Mouse (Mus musculus) MEL (cell line): ENCODE results near the gene Flt3l. TPM values are rescaled to one million over a fixed set of nuclear protein-coding genes. Genes with fewer than 3 reads are reported as not detected.

ENCODE experiments used
- DNase-seq: peaks from one replicate; pipeline ENCODE4 v3.0.0; 2011; ENCODE audit warnings: low read depth, low spot score
- H3K27ac ChIP-seq: 2 replicates; pipeline ENCODE4 v1.5.1; 2012; ENCODE audit warnings: low read depth, mild to moderate bottlenecking, control low read depth, low read length, moderate library complexity; ENCODE audit not compliant: control insufficient read depth
- H3K27me3 ChIP-seq, 2 experiments: fragments of 150-350 bp in 1 of 2; sonication (generic) in 1 of 2; 2 replicates each; pipeline ENCODE4 v1.6.1; 2012; ENCODE audit warnings: low read length in 2 of 2, mild to moderate bottlenecking in 2 of 2, improper control_type of control experiment in 1 of 2, moderate library complexity in 1 of 2; ENCODE audit not compliant: insufficient read depth in 2 of 2, control insufficient read depth in 1 of 2
- H3K36me3 ChIP-seq, 2 experiments: 2 replicates each; pipeline ENCODE4 v1.6.1; 2012 to 2014; ENCODE audit warnings: low read length in 2 of 2, improper control_type of control experiment in 1 of 2, inconsistent platforms in 1 of 2, mild to moderate bottlenecking in 1 of 2; ENCODE audit not compliant: insufficient read depth in 2 of 2, control insufficient read depth in 1 of 2
- H3K4me1 ChIP-seq, 2 experiments: fragments of 150-350 bp in 1 of 2; sonication (generic) in 1 of 2; 2 replicates each; pipeline ENCODE4 v1.6.1; 2012; ENCODE audit warnings: low read length in 2 of 2, improper control_type of control experiment in 1 of 2, mild to moderate bottlenecking in 1 of 2; ENCODE audit not compliant: insufficient read depth in 2 of 2, control insufficient read depth in 1 of 2
- H3K4me3 ChIP-seq, 2 experiments: fragments of 150-350 bp in 1 of 2; sonication (generic) in 1 of 2; 2 replicates each; pipeline ENCODE4 v1.5.1; 2012; ENCODE audit warnings: low read depth in 2 of 2, low read length in 2 of 2, mild to moderate bottlenecking in 2 of 2, moderate library complexity in 2 of 2, control low read depth in 1 of 2, improper control_type of control experiment in 1 of 2; ENCODE audit not compliant: control insufficient read depth in 1 of 2, insufficient read depth in 1 of 2
- H3K79me2 ChIP-seq: 2 replicates; pipeline ENCODE4 v1.6.1; 2012; ENCODE audit warnings: mild to moderate bottlenecking, low read length, moderate library complexity; ENCODE audit not compliant: control insufficient read depth, poor library complexity, insufficient read depth
- H3K9ac ChIP-seq: 2 replicates; pipeline ENCODE4 v1.6.1; 2012; ENCODE audit warnings: low read depth, mild to moderate bottlenecking, control low read depth, low read length, moderate library complexity; ENCODE audit not compliant: control insufficient read depth, poor library complexity, severe bottlenecking
- H3K9me3 ChIP-seq: fragments of 150-350 bp; sonication (generic); replicated peaks from 2 replicates; pipeline ENCODE4 v1.6.1; 2012; ENCODE audit warnings: mild to moderate bottlenecking, low read length, improper control_type of control experiment, moderate library complexity; ENCODE audit not compliant: insufficient read depth
- BHLHE40 ChIP-seq: IDR thresholded peaks from 2 replicates; pipeline ENCODE4 v1.6.1; 2012; ENCODE audit warnings: low read depth, mild to moderate bottlenecking, inconsistent platforms, low read length, improper control_type of control experiment, borderline replicate concordance
- CHD1 ChIP-seq: IDR thresholded peaks from 2 replicates; pipeline ENCODE4 v1.6.1; 2012; ENCODE audit warnings: low read depth, mild to moderate bottlenecking, inconsistent platforms, low read length, improper control_type of control experiment
- CHD2 ChIP-seq: IDR thresholded peaks from 2 replicates; pipeline ENCODE4 v1.6.1; 2011; ENCODE audit warnings: low read length, improper control_type of control experiment
- CTCF ChIP-seq, 3 experiments: IDR thresholded peaks in 2 of 3; conservative IDR thresholded peaks in 1 of 3; 2 replicates each; pipeline ENCODE4 v1.5.1; 2011 to 2012; ENCODE audit warnings: low read length in 3 of 3, low read depth in 2 of 3, mild to moderate bottlenecking in 2 of 3, improper control_type of control experiment in 1 of 3, inconsistent platforms in 1 of 3, mixed read lengths in 1 of 3, moderate library complexity in 1 of 3; ENCODE audit not compliant: control insufficient read depth in 1 of 3, insufficient read depth in 1 of 3, poor library complexity in 1 of 3, severe bottlenecking in 1 of 3
- E2F4 ChIP-seq: IDR thresholded peaks from 2 replicates; pipeline ENCODE4 v1.6.1; 2011; ENCODE audit warnings: low read depth, low read length, improper control_type of control experiment, borderline replicate concordance
- ELF1 ChIP-seq: IDR thresholded peaks from 2 replicates; pipeline ENCODE4 v1.6.1; 2014; ENCODE audit warnings: low read depth, mild to moderate bottlenecking, inconsistent platforms, low read length, improper control_type of control experiment, moderate library complexity
- ETS1 ChIP-seq: IDR thresholded peaks from 2 replicates; pipeline ENCODE4 v1.6.1; 2012; ENCODE audit warnings: low read depth, mild to moderate bottlenecking, inconsistent platforms, low read length, improper control_type of control experiment, moderate library complexity
- GATA1 ChIP-seq: IDR thresholded peaks from 2 replicates; pipeline ENCODE4 v1.6.1; 2011; ENCODE audit warnings: low read depth, low read length, improper control_type of control experiment
- HCFC1 ChIP-seq: IDR thresholded peaks from 2 replicates; pipeline ENCODE4 v1.6.1; 2012; ENCODE audit warnings: low read depth, mild to moderate bottlenecking, inconsistent platforms, low read length, improper control_type of control experiment, moderate library complexity
- JUND ChIP-seq: IDR thresholded peaks from 2 replicates; pipeline ENCODE4 v1.6.1; 2011; ENCODE audit warnings: low read depth, mild to moderate bottlenecking, improper control_type of control experiment, low read length
- KAT2A ChIP-seq: conservative IDR thresholded peaks from 2 replicates; pipeline ENCODE4 v1.6.1; 2012; ENCODE audit warnings: low read depth, low read length, improper control_type of control experiment, inconsistent platforms
- MAFK ChIP-seq: IDR thresholded peaks from 2 replicates; pipeline ENCODE4 v1.6.1; 2011; ENCODE audit warnings: low read depth, mild to moderate bottlenecking, low read length, improper control_type of control experiment, borderline replicate concordance
- MAX ChIP-seq: IDR thresholded peaks from 2 replicates; pipeline ENCODE4 v1.6.1; 2011; ENCODE audit warnings: low read length, improper control_type of control experiment
- MAZ ChIP-seq: IDR thresholded peaks from 2 replicates; pipeline ENCODE4 v1.6.1; 2012; ENCODE audit warnings: low read depth, mild to moderate bottlenecking, inconsistent platforms, low read length, improper control_type of control experiment
- MEF2A ChIP-seq: IDR thresholded peaks from 2 replicates; pipeline ENCODE4 v1.6.1; 2014; ENCODE audit warnings: low read depth, mild to moderate bottlenecking, inconsistent platforms, low read length, improper control_type of control experiment; ENCODE audit not compliant: poor library complexity, insufficient replicate concordance, severe bottlenecking; ENCODE audit errors: extremely low read depth
- MXI1 ChIP-seq: IDR thresholded peaks from 2 replicates; pipeline ENCODE4 v1.6.1; 2011; ENCODE audit warnings: mild to moderate bottlenecking, low read depth, low read length, improper control_type of control experiment
- MYC ChIP-seq: IDR thresholded peaks from 2 replicates; pipeline ENCODE4 v1.6.1; 2011; ENCODE audit warnings: low read depth, mild to moderate bottlenecking, low read length, improper control_type of control experiment, moderate library complexity
- NELFE ChIP-seq: IDR thresholded peaks from 2 replicates; pipeline ENCODE4 v1.6.1; 2011; ENCODE audit warnings: low read depth, low read length, improper control_type of control experiment
- NRF1 ChIP-seq: IDR thresholded peaks from 2 replicates; pipeline ENCODE4 v1.6.1; 2014; ENCODE audit warnings: low read depth, mild to moderate bottlenecking, inconsistent platforms, low read length, improper control_type of control experiment, moderate library complexity; ENCODE audit not compliant: poor library complexity, insufficient read depth, severe bottlenecking
- POLR2A ChIP-seq, 2 experiments: IDR thresholded peaks; 2 replicates each; pipeline ENCODE4 v1.6.1; 2011 to 2012; ENCODE audit warnings: low read length in 2 of 2, mild to moderate bottlenecking in 2 of 2, control low read depth in 1 of 2, improper control_type of control experiment in 1 of 2, low read depth in 1 of 2, moderate library complexity in 1 of 2; ENCODE audit not compliant: control insufficient read depth in 1 of 2, insufficient read depth in 1 of 2, poor library complexity in 1 of 2
- POLR2AphosphoS2 ChIP-seq: IDR thresholded peaks from 2 replicates; pipeline ENCODE4 v1.6.1; 2011; ENCODE audit warnings: low read length, improper control_type of control experiment
- RAD21 ChIP-seq: IDR thresholded peaks from 2 replicates; pipeline ENCODE4 v1.6.1; 2011; ENCODE audit warnings: mild to moderate bottlenecking, low read depth, low read length, improper control_type of control experiment
- RCOR1 ChIP-seq: IDR thresholded peaks from 2 replicates; pipeline ENCODE4 v1.6.1; 2012; ENCODE audit warnings: low read depth, mild to moderate bottlenecking, inconsistent platforms, low read length, improper control_type of control experiment
- SIN3A ChIP-seq: IDR thresholded peaks from 2 replicates; pipeline ENCODE4 v1.6.1; 2012; ENCODE audit warnings: low read length, improper control_type of control experiment, inconsistent platforms
- SMC3 ChIP-seq: IDR thresholded peaks from 2 replicates; pipeline ENCODE4 v1.6.1; 2011; ENCODE audit warnings: low read depth, low read length, improper control_type of control experiment
- TAL1 ChIP-seq: IDR thresholded peaks from 2 replicates; pipeline ENCODE4 v1.6.1; 2012; ENCODE audit warnings: mild to moderate bottlenecking, inconsistent platforms, low read length, moderate library complexity, mixed read lengths
- TBP ChIP-seq: IDR thresholded peaks from 2 replicates; pipeline ENCODE4 v1.8.0; 2011; ENCODE audit warnings: low read depth, low read length, improper control_type of control experiment
- TCF12 ChIP-seq: IDR thresholded peaks from 2 replicates; pipeline ENCODE4 v1.6.1; 2014; ENCODE audit warnings: low read depth, mild to moderate bottlenecking, inconsistent platforms, low read length, improper control_type of control experiment, moderate library complexity
- UBTF ChIP-seq: IDR thresholded peaks from 2 replicates; pipeline ENCODE4 v1.6.1; 2012; ENCODE audit warnings: low read depth, mild to moderate bottlenecking, inconsistent platforms, low read length, improper control_type of control experiment, moderate library complexity, borderline replicate concordance; ENCODE audit not compliant: insufficient read depth
- USF1 ChIP-seq: IDR thresholded peaks from 2 replicates; pipeline ENCODE4 v1.6.1; 2014; ENCODE audit warnings: low read depth, mild to moderate bottlenecking, inconsistent platforms, low read length, improper control_type of control experiment, moderate library complexity
- USF2 ChIP-seq, 2 experiments: IDR thresholded peaks; 2 replicates each; pipeline ENCODE4 v1.6.1; 2011 to 2012; ENCODE audit warnings: improper control_type of control experiment in 2 of 2, low read length in 2 of 2, borderline replicate concordance in 1 of 2, inconsistent platforms in 1 of 2, low read depth in 1 of 2, mild to moderate bottlenecking in 1 of 2; ENCODE audit not compliant: insufficient read depth in 1 of 2
- ZC3H11A ChIP-seq: IDR thresholded peaks from 2 replicates; pipeline ENCODE4 v1.6.1; 2012; ENCODE audit warnings: low read depth, mild to moderate bottlenecking, inconsistent platforms, low read length, improper control_type of control experiment
- ZKSCAN1 ChIP-seq: IDR thresholded peaks from 2 replicates; pipeline ENCODE4 v1.6.1; 2012; ENCODE audit warnings: low read depth, mild to moderate bottlenecking, inconsistent platforms, low read length, improper control_type of control experiment, moderate library complexity
- ZMIZ1 ChIP-seq: IDR thresholded peaks from 2 replicates; pipeline ENCODE4 v1.6.1; 2012; ENCODE audit warnings: low read depth, mild to moderate bottlenecking, inconsistent platforms, low read length, improper control_type of control experiment, moderate library complexity
- ZNF384 ChIP-seq: IDR thresholded peaks from 2 replicates; pipeline ENCODE4 v1.6.1; 2012; ENCODE audit warnings: low read depth, mild to moderate bottlenecking, inconsistent platforms, low read length, improper control_type of control experiment
- polyA plus RNA-seq, 2 experiments: library from polyadenylated mRNA; stranded (reverse) in 1 of 2; unstranded in 1 of 2; fragments of >175 nt in 1 of 2; fragments of >200 nt in 1 of 2; gene quantifications; 2 replicates each; pipeline versions ENCODE4 v1.2.1 to v1.2.4; 2012; ENCODE audit warnings: low replicate concordance in 2 of 2, low read depth in 1 of 2; ENCODE audit not compliant: insufficient read length in 2 of 2, insufficient read depth in 1 of 2, missing spikeins in 1 of 2
- total RNA-seq: library from RNA; depleted of rRNA; stranded (reverse); fragments of 300-350 nt; gene quantifications from 2 replicates; pipeline ENCODE4 v1.2.3, GENCODE M21; 2012

Gene Flt3l
- total and polyA plus RNA-seq, 3 experiments, result 13.0 to 35.4 TPM; not detected in 1

DNA sequence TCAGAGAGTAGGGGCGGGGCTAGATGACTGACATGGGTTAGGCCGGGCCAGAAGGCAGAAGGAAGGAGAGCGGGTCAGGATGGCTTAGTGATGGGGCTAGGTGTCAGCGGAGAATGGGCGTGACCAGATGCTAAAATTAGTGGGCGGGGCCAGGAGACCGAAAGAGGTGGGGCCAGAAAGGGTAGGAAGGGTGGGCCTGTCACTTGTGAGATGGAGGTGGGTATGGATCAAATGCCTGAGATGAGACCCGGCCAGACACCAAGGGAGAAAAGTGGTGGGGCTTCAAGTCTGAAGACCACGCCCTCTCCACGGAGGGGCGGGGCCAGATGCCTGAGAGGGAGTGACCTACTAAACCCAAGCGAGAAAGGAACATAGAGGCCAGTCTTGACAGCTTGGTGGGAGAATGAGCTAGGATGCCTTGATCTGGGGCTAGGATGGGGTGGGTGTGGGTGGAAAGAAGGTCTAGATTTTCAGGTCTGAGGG, 1.6 kb downstream of the Flt3l start:
- Histone ChIP-seq H3K36me3 (peaks cover 0 to 22% of the 10 kb centered on the region in 2 experiments; a peak in 2 of 4 replicates), H3K9ac (peak overlapping the region; percentile 75), H3K27ac (peak overlapping the region; percentile 92), H3K79me2 (peaks cover 6% of the 10 kb centered on the region), H3K9me3 (no peaks in the 10 kb centered on the region), H3K4me3 (peak overlapping the region; percentile 61 to 74), H3K4me1 (peaks cover 11 to 33% of the 10 kb centered on the region in 2 experiments), H3K27me3 (no peaks in the 10 kb centered on the region)
- peak; percentile 92 for DNase-seq
- TF ChIP-seq MAZ (no peak), ELF1 (no peak), CTCF (IDR thresholded peaks at IDR 0.05 in 2 of 3, conservative IDR thresholded peaks at IDR 0.05 in 1 of 3; ENCODE audit: control insufficient read depth in 1 of 3, insufficient read depth in 1 of 3, low read depth in 2 of 3, low read length in 3 of 3, poor library complexity in 1 of 3, severe bottlenecking in 1 of 3) (no peak), CHD2 (no peak), HCFC1 (0 out of 2 replicates have a peak, but pooled peaks have one; percentile 30), MYC (no peak), MEF2A (no peak), BHLHE40 (no peak), USF1 (no peak), NRF1 (no peak), TCF12 (0 out of 2 replicates have a peak, but pooled peaks have one; percentile 4), SIN3A (no peak), USF2 (IDR thresholded peaks at IDR 0.05; ENCODE audit: borderline replicate concordance in 1 of 2, insufficient read depth in 1 of 2, low read depth in 1 of 2, low read length in 2 of 2) (no peak), ZNF384 (no peak), JUND (no peak), TAL1 (no peak), POLR2A (IDR thresholded peaks at IDR 0.05; ENCODE audit: control insufficient read depth in 1 of 2, insufficient read depth in 1 of 2, low read depth in 1 of 2, low read length in 2 of 2, poor library complexity in 1 of 2) (peak; percentile 41 to 53; a peak in 2 of 4 replicates), SMC3 (no peak), MAFK (no peak), ETS1 (no peak), TBP (no peak), ZMIZ1 (peak; percentile 54; the same call in 1 of the 2 replicates), UBTF (no peak), E2F4 (no peak), RCOR1 (no peak), MAX (no peak), RAD21 (no peak), ZC3H11A (no peak), NELFE (no peak), KAT2A (no peak), ZKSCAN1 (no peak), CHD1 (no peak), MXI1 (no peak), POLR2AphosphoS2 (0 out of 2 replicates have a peak, but pooled peaks have one; percentile 26), GATA1 (no peak)
